16 mouse cellular contexts compared by ENCODE assay signal in the genomic region with DNA sequence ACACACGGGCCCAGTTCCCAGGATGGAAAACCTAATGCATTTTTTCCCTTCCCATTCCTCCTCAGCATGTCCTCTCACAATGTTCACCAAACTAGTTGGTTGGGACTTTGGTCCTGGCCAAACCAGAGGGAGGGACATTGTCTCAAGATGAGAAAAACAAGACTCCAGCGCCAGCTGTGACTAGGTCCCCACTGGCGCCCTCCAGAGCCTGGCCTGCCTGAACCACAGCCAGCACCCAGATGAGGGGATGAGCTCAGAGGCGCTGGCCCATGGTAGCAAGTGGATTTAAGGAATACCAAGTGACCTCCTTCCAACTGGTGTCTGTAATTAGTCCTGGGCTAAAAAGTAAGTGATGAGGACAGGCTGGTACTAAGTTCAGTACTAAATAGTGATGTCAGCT. TPM values are rescaled to one million over a fixed set of nuclear protein-coding genes. Genes with fewer than 3 reads are reported as not detected.
DNase-seq lines count a peak whose midpoint lies in the region; ATAC-seq lines count a peak whose summit lies in the region.
"Had no signal": no experiment of that assay in that cellular context is flagged by ENCODE, and none has a peak within 500 bp of the region (broad histone marks: within the 10 kb centered on the region; RNA-seq: fewer than 3 reads in every experiment).

No protein-coding gene starts in this region.

- H3K4me1 ChIP-seq in kidney, embryonic 15.5 days: no peaks in the 10 kb centered on the region
- H3K4me1 ChIP-seq: hindbrain, embryonic 12.5 days; liver, embryonic 15.5 days had no signal

- ATAC-seq in kidney, embryonic 15.5 days (replicated peaks; ENCODE audit: low FRiP score): no peak
- ATAC-seq: forebrain, embryonic 13.5 days had no signal

- H3K27me3 ChIP-seq in kidney, embryonic 15.5 days: no peaks in the 10 kb centered on the region
- H3K27me3 ChIP-seq: forebrain, embryonic 13.5 days; hindbrain, embryonic 12.5 days; limb, embryonic 15.5 days; liver, embryonic 15.5 days had no signal

- DNase-seq in kidney, adult 18-20 months: peak; percentile 15
- DNase-seq in lung, postnatal 4 days: peak; percentile 34 to 62
- no peak for DNase-seq in lung, postnatal 14 days
- DNase-seq in gastrocnemius, postnatal 25 days: peak; percentile 35
- no peak for DNase-seq in testis, postnatal 14 days (ENCODE audit: low spot score)
- DNase-seq in urinary bladder, adult 18-20 months (ENCODE audit: low spot score in 2 of 2): no peak
- DNase-seq: adrenal gland, adult 8-10 months; cerebellum, adult 9-10 months; thymus, postnatal 14 days had no signal

- 77% methylated on average over 4 of the region's 4 CpGs for WGBS in kidney, embryonic 15.5 days

- H3K9me3 ChIP-seq in kidney, embryonic 15.5 days (replicated peaks): no peaks in the 10 kb centered on the region
- H3K9me3 ChIP-seq: forebrain, embryonic 13.5 days; hindbrain, embryonic 12.5 days; limb, embryonic 15.5 days; liver, embryonic 15.5 days had no signal

- H3K36me3 ChIP-seq in kidney, embryonic 15.5 days: peaks cover 98% of the 10 kb centered on the region

- no peak overlapping the region for H3K9ac ChIP-seq in kidney, embryonic 15.5 days
- H3K9ac ChIP-seq: forebrain, embryonic 13.5 days; hindbrain, embryonic 12.5 days; limb, embryonic 15.5 days; liver, embryonic 15.5 days had no signal

- no peak overlapping the region for H3K27ac ChIP-seq in kidney, embryonic 15.5 days
- H3K27ac ChIP-seq: forebrain, embryonic 13.5 days; heart, adult 2 months; hindbrain, embryonic 12.5 days; limb, embryonic 15.5 days; liver, embryonic 15.5 days had no signal

- no peak overlapping the region for H3K4me2 ChIP-seq in kidney, embryonic 15.5 days
- H3K4me2 ChIP-seq: forebrain, embryonic 13.5 days; hindbrain, embryonic 12.5 days; limb, embryonic 15.5 days; liver, embryonic 15.5 days had no signal

- H3K4me3 ChIP-seq in kidney, embryonic 15.5 days (replicated peaks): no peak overlapping the region
- H3K4me3 ChIP-seq: erythroblast, embryonic 14.5 days; forebrain, embryonic 13.5 days; heart, adult 2 months; hindbrain, embryonic 12.5 days; limb, embryonic 15.5 days; liver, embryonic 15.5 days had no signal

RNA-seq across cellular contexts. Expression of a gene that starts 14.1 kb away (rescaled TPM):
- polyA plus RNA-seq in kidney, embryonic 15.5 days (2015; fragmentation: Nextera tagmentation; extraction: Ambion mirVana): 105 and 111 TPM in 2 replicates
- 10 to 100 TPM; 40.4 to 40.8 TPM for total RNA-seq in gastrocnemius, postnatal 25 days (2021)

RNA-seq across cellular contexts. Expression of a gene that starts 22.0 kb away (rescaled TPM):
- 30.2 and 33.1 TPM in 2 replicates for polyA plus RNA-seq in kidney, embryonic 15.5 days (2015; fragmentation: Nextera tagmentation; extraction: Ambion mirVana)
- total RNA-seq in gastrocnemius, postnatal 25 days (2021): 10 to 100 TPM; 25.6 to 32.0 TPM

Comparison
In these comparisons a context has a peak if more than half of its experiments do, and no peak if none do; other contexts are left out.
1. DNase-seq: peak in kidney, adult 18-20 months (single experiment), lung, postnatal 4 days (2 of 2) and gastrocnemius, postnatal 25 days (single experiment); none in lung, postnatal 14 days (single experiment), testis, postnatal 14 days (single experiment) and urinary bladder, adult 18-20 months (0 of 2).